Mouse (Mus musculus) brain, embryonic 18.5 days (tissue): ENCODE data around the gene Elovl1.
A peak's percentile ranks its signal among the peaks of the same experiment; 100 is the strongest.

Experiments
- DNase-seq: peaks from one replicate; pipeline ENCODE4 v3.0.0-alpha.2; 2012; ENCODE audit warnings: low read depth, low spot score

Elovl1 gene

GRCm38 (mm10) chr4:118428531-118429214, 780 bp downstream of the Elovl1 start:
- DNase-seq, result no peak

GRCm38 (mm10) chr4:118429215-118429895, 1.5 kb downstream of the Elovl1 start:
- DNase-seq, result no peak

- no peak for DNase-seq
These were observed 4.4 kb downstream of the Elovl1 start for GRCm38 (mm10) chr4:118432332-118432731.

- DNase-seq, result peak; percentile 92
These were observed 9.1 kb downstream of the Elovl1 start, which contains the start of gene Cdc20 for GRCm38 (mm10) chr4:118436820-118437603. Cdc20 (minus strand) TSS chr4:118437352.

GRCm38 (mm10) chr4:118437829-118438253, 9.9 kb downstream of the Elovl1 start:
- DNase-seq, result no peak

GRCm38 (mm10) chr4:118445088-118445487, 17.2 kb downstream of the Elovl1 start:
- no peak for DNase-seq

- no peak for DNase-seq
These were observed 18.0 kb downstream of the Elovl1 start for GRCm38 (mm10) chr4:118445781-118446414.

GRCm38 (mm10) chr4:118446415-118447153, 18.7 kb downstream of the Elovl1 start:
- DNase-seq, result no peak

GRCm38 (mm10) chr4:118457345-118457975, 29.6 kb downstream of the Elovl1 start, which contains the start of gene Mpl:
Mpl (minus strand) TSS chr4:118457513.
- DNase-seq, result no peak

GRCm38 (mm10) chr4:118464956-118465355, 37.1 kb downstream of the Elovl1 start:
- DNase-seq, result no peak

GRCm38 (mm10) chr4:118465697-118466163, 37.8 kb downstream of the Elovl1 start:
- no peak for DNase-seq

DNA sequence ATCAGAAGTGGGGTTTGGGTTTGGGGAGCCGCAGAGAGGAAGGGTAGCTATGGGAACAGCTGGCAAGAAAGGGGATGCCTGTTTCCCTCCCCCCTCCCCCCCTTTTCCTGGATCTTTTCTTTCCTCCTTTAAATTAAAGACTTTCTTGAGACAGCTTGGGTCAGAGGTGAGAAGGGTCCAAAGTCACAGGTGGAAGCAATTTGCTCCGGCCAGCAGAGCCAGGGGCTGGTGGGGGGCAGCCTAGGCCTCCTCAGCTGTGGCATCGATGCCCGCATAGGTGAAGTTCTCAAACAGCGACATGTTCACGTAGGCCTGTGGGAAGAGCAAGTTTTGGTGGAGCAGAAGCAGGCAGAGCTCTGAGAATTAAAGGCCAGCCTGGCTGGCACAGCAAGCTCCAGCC, 43.4 kb downstream of the Elovl1 start:
- DNase-seq, result no peak

- DNase-seq, result no peak
These were observed 44.8 kb downstream of the Elovl1 start for GRCm38 (mm10) chr4:118472687-118473086.

DNA sequence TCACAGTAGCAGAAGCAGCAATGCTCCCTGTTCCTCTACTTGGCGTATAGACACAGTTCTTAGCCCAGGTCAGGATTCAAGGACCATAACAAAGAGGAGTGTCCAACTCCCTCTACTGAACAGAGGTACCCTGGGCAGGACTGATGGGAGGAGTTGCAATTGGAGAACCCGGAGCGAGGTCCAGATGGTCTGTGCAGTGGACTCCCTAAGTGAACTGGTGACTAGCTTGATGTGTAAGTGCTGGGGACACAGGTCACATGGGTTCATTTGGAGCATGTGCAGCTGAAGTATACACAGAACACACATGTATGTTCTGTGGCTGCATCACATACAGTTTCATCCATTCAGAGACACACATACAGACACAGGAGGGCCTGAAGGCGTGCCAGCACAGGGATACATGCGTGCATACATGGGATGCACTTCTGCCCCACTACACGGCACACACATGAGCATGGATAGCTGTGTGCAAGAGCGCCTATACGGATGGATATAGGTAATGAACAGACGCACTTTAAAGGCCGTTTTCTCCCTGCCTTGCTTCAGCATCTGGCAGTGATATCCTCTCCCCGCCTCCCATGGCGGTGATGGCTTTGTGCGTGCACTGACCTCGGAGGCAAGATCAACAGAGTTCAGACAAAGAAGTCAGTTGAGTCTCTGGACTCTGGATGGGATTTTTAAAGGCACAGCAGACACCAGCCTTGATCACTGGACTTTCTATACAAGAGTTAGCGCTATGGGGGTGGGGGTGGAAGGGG, 49.1 kb downstream of the Elovl1 start:
- DNase-seq, result no peak
